Mouse (Mus musculus): ENCODE measurements around the gene Acrv1. TPM values are rescaled to one million over a fixed set of nuclear protein-coding genes. Genes with fewer than 3 reads are reported as not detected.
A peak's percentile ranks its signal among the peaks of the same experiment; 100 is the strongest.
"Not testable (repeated sequence)": the region's sequence is repeated elsewhere in the genome, so short reads cannot be mapped to it uniquely, and the experiment has no call there.

Acrv1 gene
- polyA plus RNA-seq (2016; fragmentation: Nextera tagmentation; extraction: Ambion mirVana): not detected in 2 replicates

- no peak for ATAC-seq
- Histone ChIP-seq H3K27ac (no peak within 1 kb of the TSS), H3K4me1 (no peaks in the 10 kb centered on the region), H3K4me3 (no peak within 1 kb of the TSS), H3K4me2 (no peak within 1 kb of the TSS), H3K9ac (no peak within 1 kb of the TSS), H3K9me3 (replicated peaks) (no peaks in the 10 kb centered on the region), H3K27me3 (replicated peaks) (no peaks in the 10 kb centered on the region), H3K36me3 (no peaks in the 10 kb centered on the region)
- WGBS (ENCODE audit: insufficient replicate concordance): 36% methylated on average over 1 of the region's 1 CpGs
Measured at GRCm38 (mm10) chr9:36692920-36693319, at the start of gene Acrv1. Gene Acrv1 (plus strand): TSS chr9:36693220.

GRCm38 (mm10) chr9:36643276-36643675 is 49.7 kb upstream of the Acrv1 start, which contains the start of gene A630095E13Rik:
Gene A630095E13Rik (minus strand): TSS chr9:36643376.
- not testable (repeated sequence) for H3K4me3 ChIP-seq; H3K36me3 ChIP-seq; H3K27ac ChIP-seq; ATAC-seq; H3K9me3 ChIP-seq (replicated peaks); H3K9ac ChIP-seq; H3K27me3 ChIP-seq (replicated peaks); H3K4me2 ChIP-seq; H3K4me1 ChIP-seq
- 32% methylated on average over 3 of the region's 3 CpGs for WGBS (ENCODE audit: insufficient replicate concordance)

DNA sequence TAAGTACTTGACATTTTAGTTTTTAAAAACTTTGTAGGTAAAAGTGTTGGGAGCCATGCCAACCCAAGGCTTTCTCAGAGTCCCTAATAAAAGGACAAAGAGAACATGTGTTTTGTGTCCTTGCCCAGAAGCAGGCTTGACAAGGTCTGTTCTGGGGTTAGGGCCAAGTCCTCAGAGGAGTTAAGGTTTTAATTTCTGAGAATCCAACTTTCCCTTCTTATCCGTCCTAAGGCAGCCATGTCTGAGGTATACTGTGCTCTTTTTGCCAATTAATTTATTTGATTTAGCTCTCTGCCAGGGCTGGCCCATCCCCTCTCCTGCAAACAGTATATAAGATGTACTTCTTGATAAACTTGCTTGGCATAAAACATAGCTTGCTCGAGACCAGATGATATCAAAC is 11.6 kb upstream of the Acrv1 start:
- ATAC-seq: no peak
- Histone ChIP-seq H3K4me1 (no peaks in the 10 kb centered on the region), H3K4me2 (no peak overlapping the region), H3K27ac (no peak overlapping the region), H3K36me3 (no peaks in the 10 kb centered on the region), H3K9ac (no peak overlapping the region), H3K9me3 (replicated peaks) (no peaks in the 10 kb centered on the region), H3K27me3 (replicated peaks) (no peaks in the 10 kb centered on the region), H3K4me3 (no peak overlapping the region)
- WGBS (ENCODE audit: insufficient replicate concordance): 55% methylated on average over 2 of the region's 2 CpGs

GRCm38 (mm10) chr9:36687329-36687728 is 5.7 kb upstream of the Acrv1 start:
- no peak overlapping the region for H3K4me2 ChIP-seq
- H3K9ac ChIP-seq: no peak overlapping the region
- no peak overlapping the region for H3K27ac ChIP-seq
- H3K4me3 ChIP-seq: no peak overlapping the region
- H3K4me1 ChIP-seq: no peaks in the 10 kb centered on the region
- no peaks in the 10 kb centered on the region for H3K27me3 ChIP-seq (replicated peaks)
- H3K9me3 ChIP-seq (replicated peaks): no peaks in the 10 kb centered on the region
- ATAC-seq: no peak
- H3K36me3 ChIP-seq: no peaks in the 10 kb centered on the region

- Histone ChIP-seq H3K27ac (no peak overlapping the region), H3K27me3 (replicated peaks) (no peaks in the 10 kb centered on the region), H3K4me2 (no peak overlapping the region), H3K9me3 (replicated peaks) (no peaks in the 10 kb centered on the region), H3K36me3 (no peaks in the 10 kb centered on the region), H3K9ac (no peak overlapping the region), H3K4me3 (no peak overlapping the region), H3K4me1 (no peaks in the 10 kb centered on the region)
- WGBS (ENCODE audit: insufficient replicate concordance): 83% methylated on average over 10 of the region's 10 CpGs
- no peak for ATAC-seq
Measured at GRCm38 (mm10) chr9:36694276-36694675, 1.3 kb downstream of the Acrv1 start.

DNA sequence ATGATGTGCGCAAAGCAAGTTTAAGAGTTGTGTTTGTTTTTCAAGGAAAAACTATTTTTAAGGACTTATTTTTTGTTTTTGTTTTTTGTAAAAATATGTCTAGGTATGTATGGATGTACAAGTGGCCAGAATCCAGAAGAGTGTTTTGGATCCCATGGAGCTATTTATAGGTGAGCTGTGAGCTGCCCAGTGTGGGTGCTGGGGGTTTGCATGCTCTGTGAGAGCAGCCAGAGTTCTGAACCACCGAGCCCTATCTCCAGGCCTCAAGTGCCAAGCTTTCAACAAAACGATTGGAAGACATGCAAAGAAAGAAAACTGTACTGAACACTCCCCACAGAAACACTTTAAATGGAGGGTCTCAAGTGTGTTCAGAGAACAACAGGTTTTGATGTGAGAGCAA is 12.9 kb downstream of the Acrv1 start:
- no peak overlapping the region for H3K4me2 ChIP-seq
- no peak for ATAC-seq
- peaks cover 35% of the 10 kb centered on the region for H3K36me3 ChIP-seq
- H3K9ac ChIP-seq: no peak overlapping the region
- H3K4me1 ChIP-seq: peaks cover 4% of the 10 kb centered on the region; the same call in 1 of the 2 replicates
- H3K9me3 ChIP-seq (replicated peaks): no peaks in the 10 kb centered on the region
- no peaks in the 10 kb centered on the region for H3K27me3 ChIP-seq (replicated peaks)
- 74% methylated on average over 3 of the region's 3 CpGs for WGBS (ENCODE audit: insufficient replicate concordance)
- H3K4me3 ChIP-seq: no peak overlapping the region
- H3K27ac ChIP-seq: no peak overlapping the region

DNA sequence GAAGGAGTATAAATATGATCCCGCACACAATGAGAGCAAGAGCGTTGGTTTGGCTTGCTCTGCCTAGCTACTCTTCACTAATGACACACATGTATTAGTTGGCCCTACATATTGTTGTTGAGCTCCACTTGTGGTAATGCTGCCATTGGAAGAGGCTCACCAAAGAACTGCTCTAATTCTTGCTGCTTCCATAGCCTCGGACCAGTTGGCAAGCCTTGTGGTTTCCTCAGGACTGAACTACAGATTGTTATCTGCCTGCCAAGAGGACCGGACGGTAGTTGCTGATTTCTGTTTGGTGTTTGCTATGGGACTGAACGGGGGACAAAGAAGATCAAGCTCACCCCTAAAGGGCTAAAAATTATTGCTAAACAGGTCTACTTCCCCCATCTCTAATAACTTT is 14.3 kb downstream of the Acrv1 start:
- no peak for ATAC-seq
- Histone ChIP-seq H3K9ac (no peak overlapping the region), H3K36me3 (peaks cover 42% of the 10 kb centered on the region), H3K27ac (no peak overlapping the region), H3K4me3 (no peak overlapping the region), H3K9me3 (replicated peaks) (no peaks in the 10 kb centered on the region), H3K4me1 (peaks cover 4% of the 10 kb centered on the region; the same call in 1 of the 2 replicates), H3K27me3 (replicated peaks) (no peaks in the 10 kb centered on the region), H3K4me2 (no peak overlapping the region)
- WGBS (ENCODE audit: insufficient replicate concordance): 43% methylated on average over 6 of the region's 6 CpGs

DNA sequence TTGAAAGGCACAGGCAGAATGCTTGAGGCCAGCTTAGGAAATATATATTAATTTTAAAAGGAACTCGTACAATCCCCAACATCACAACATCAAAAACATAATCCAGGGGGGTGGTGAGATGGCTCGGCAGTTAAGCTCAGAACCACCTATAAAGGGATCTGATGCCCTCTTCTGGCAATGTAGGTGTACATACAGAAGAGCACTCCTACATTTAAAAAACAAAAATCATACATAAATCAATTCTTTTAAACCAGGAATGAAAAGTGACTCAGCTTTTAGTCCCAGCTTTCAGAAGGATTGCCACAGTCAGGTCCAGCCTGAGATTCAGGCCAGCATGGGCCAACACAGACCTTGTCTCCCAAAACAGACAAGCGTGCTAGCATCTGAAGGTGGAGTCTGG is 23.6 kb downstream of the Acrv1 start:
- Histone ChIP-seq H3K4me3 (no peak overlapping the region), H3K36me3 (peaks cover 78% of the 10 kb centered on the region), H3K9me3 (replicated peaks) (no peaks in the 10 kb centered on the region), H3K4me1 (no peaks in the 10 kb centered on the region), H3K9ac (no peak overlapping the region), H3K27me3 (replicated peaks) (no peaks in the 10 kb centered on the region), H3K27ac (no peak overlapping the region), H3K4me2 (no peak overlapping the region)
- ATAC-seq: no peak
- 86% methylated on average over 3 of the region's 3 CpGs for WGBS (ENCODE audit: insufficient replicate concordance)

DNA sequence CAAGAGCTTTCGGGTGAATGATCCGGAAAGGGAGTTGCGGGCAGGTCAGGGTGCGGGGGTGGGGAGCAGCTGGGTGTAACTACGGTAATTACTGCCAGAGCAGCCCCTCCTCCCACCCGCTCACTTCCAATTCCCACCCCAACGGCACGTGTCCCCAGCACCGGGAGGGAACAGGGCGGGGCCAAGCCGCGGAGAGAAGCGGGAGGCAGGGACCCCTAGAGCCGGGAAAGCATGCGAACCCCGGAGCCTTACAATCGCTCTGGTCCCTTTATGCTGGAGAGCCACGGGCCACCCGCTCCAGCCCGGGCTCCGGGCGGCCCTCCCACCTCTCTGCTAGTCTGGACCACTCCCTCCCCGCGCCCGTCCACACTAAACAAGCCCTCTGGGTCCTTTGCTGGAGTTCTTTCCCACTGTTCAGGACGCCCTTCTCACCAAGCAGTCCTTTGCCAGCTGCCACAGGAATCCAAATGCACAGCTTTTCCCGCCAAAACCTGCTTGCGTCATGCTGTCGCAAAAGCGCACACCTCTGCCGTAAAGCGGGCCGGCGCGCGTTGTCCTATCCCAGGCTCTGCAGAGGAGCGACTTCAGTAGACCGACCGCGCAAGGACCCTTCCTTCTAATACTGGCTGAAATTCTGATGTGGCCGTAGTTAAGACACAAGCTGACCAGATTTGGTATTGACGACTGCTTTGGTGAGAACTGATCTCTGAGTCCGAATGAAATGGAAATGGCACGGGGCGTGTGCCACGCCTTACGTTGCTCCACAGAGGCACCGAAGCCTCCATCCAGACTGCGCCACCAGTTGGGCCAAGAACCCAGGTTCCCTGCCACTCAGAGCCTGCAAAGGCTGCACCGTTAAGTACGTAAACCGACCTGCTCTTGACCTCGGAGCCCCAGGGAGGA is 33.4 kb downstream of the Acrv1 start:
- peak; percentile 90 for ATAC-seq
- H3K4me1 ChIP-seq: peaks cover 24% of the 10 kb centered on the region
- peak overlapping the region; percentile 91 for H3K27ac ChIP-seq
- under 1% methylated on average over 53 of the region's 53 CpGs for WGBS (ENCODE audit: insufficient replicate concordance)
- H3K36me3 ChIP-seq: peaks cover 43% of the 10 kb centered on the region
- peak overlapping the region; percentile 92 for H3K9ac ChIP-seq
- peak overlapping the region; percentile 85 for H3K4me3 ChIP-seq
- H3K4me2 ChIP-seq: peak overlapping the region; percentile 94
- H3K27me3 ChIP-seq (replicated peaks): no peaks in the 10 kb centered on the region
- H3K9me3 ChIP-seq (replicated peaks): no peaks in the 10 kb centered on the region

- no peak for ATAC-seq
Measured at GRCm38 (mm10) chr9:36727034-36727755, 34.2 kb downstream of the Acrv1 start, which contains the start of gene Chek1. Gene Chek1 (minus strand): TSS chr9:36727065.

More at GRCm38 (mm10) chr9:36727034-36727755, 34.2 kb downstream of the Acrv1 start, which contains the start of gene Chek1:
- H3K4me2 ChIP-seq: peak within 1 kb of the TSS; percentile 94
- H3K27me3 ChIP-seq (replicated peaks): no peaks in the 10 kb centered on the region
- H3K36me3 ChIP-seq: peaks cover 41% of the 10 kb centered on the region
- H3K4me3 ChIP-seq: peak within 1 kb of the TSS; percentile 85
- peak within 1 kb of the TSS; percentile 92 for H3K9ac ChIP-seq
- H3K27ac ChIP-seq: peak within 1 kb of the TSS; percentile 91
- WGBS (ENCODE audit: insufficient replicate concordance): 2% methylated on average over 12 of the region's 12 CpGs
- peaks cover 24% of the 10 kb centered on the region for H3K4me1 ChIP-seq
- H3K9me3 ChIP-seq (replicated peaks): no peaks in the 10 kb centered on the region
